Mouse (Mus musculus) ES-Bruce4 (cell line): ENCODE measurements around the gene Galnt18.

Source experiments
- CTCF ChIP-seq: IDR thresholded peaks from one replicate; pipeline ENCODE4 v1.8.1; 2011; ENCODE audit warnings: low read depth, low read length
- EP300 ChIP-seq: IDR thresholded peaks from 2 replicates; pipeline ENCODE4 v1.6.1; 2011; ENCODE audit warnings: low read depth, low read length; ENCODE audit not compliant: insufficient read depth
- POLR2A ChIP-seq: IDR thresholded peaks from one replicate; pipeline ENCODE4 v1.8.1; 2011; ENCODE audit warnings: low read length; ENCODE audit not compliant: insufficient read depth

- TF ChIP-seq CTCF (no peak), POLR2A (no peak), EP300 (no peak)
Observed at GRCm38 (mm10) chr7:111466720-111467119, 313.1 kb downstream of the Galnt18 start.
